Mouse (Mus musculus): ENCODE results near the gene Eif4a1. TPM values are rescaled to one million over a fixed set of nuclear protein-coding genes. Genes with fewer than 3 reads are reported as not detected.
A peak's percentile ranks its signal among the peaks of the same experiment; 100 is the strongest.
"Not testable (repeated sequence)": the region's sequence is repeated elsewhere in the genome, so short reads cannot be mapped to it uniquely, and the experiment has no call there.

Eif4a1 gene
- polyA plus RNA-seq, 1 experiment = 601 TPM

- Histone ChIP-seq H3K4me1 (peaks cover 38% of the 10 kb centered on the region), H3K9me3 (no peaks in the 10 kb centered on the region), H3K4me3 (replicated peaks) (no peak overlapping the region), H3K36me3 (replicated peaks; ENCODE audit: low read length) (peaks cover 98% of the 10 kb centered on the region), H3K27me3 (replicated peaks) (no peaks in the 10 kb centered on the region)
- no peak for TF ChIP-seq GATA1 (IDR thresholded peaks at IDR 0.05; ENCODE audit: borderline replicate concordance, low read length)
- no peak for TF ChIP-seq FLI1 (IDR thresholded peaks at IDR 0.05; ENCODE audit: low read length)
Observed at GRCm38 (mm10) chr11:69653399-69653798, 18.8 kb downstream of the Eif4a1 start.

- H3K9me3 ChIP-seq = no peaks in the 10 kb centered on the region
- H3K36me3 ChIP-seq (replicated peaks; ENCODE audit: low read length) = peaks cover 94% of the 10 kb centered on the region
- no peaks in the 10 kb centered on the region for H3K4me1 ChIP-seq
- no peaks in the 10 kb centered on the region for H3K27me3 ChIP-seq (replicated peaks)
- TF ChIP-seq FLI1 (IDR thresholded peaks at IDR 0.05; ENCODE audit: low read length) (no peak), GATA1 (IDR thresholded peaks at IDR 0.05; ENCODE audit: borderline replicate concordance, low read length) (no peak)
- no peak overlapping the region for H3K4me3 ChIP-seq (replicated peaks)
Observed at GRCm38 (mm10) chr11:69645860-69646259, 26.4 kb downstream of the Eif4a1 start.

- H3K27me3 ChIP-seq (replicated peaks) = no peaks in the 10 kb centered on the region
- H3K4me3 ChIP-seq (replicated peaks) = no peak overlapping the region
Observed at GRCm38 (mm10) chr11:69635471-69635870, 36.8 kb downstream of the Eif4a1 start.

GRCm38 (mm10) chr11:69633128-69633866, 38.9 kb downstream of the Eif4a1 start:
- Histone ChIP-seq H3K27me3 (replicated peaks) (no peaks in the 10 kb centered on the region), H3K9me3 (no peaks in the 10 kb centered on the region), H3K4me1 (peaks cover 51% of the 10 kb centered on the region), H3K4me3 (replicated peaks) (peak overlapping the region; percentile 97), H3K36me3 (replicated peaks; ENCODE audit: low read length) (peaks cover 21% of the 10 kb centered on the region)
- TF ChIP-seq FLI1 (IDR thresholded peaks at IDR 0.05; ENCODE audit: low read length) (no peak), GATA1 (IDR thresholded peaks at IDR 0.05; ENCODE audit: borderline replicate concordance, low read length) (no peak)

More at GRCm38 (mm10) chr11:69635471-69635870, 36.8 kb downstream of the Eif4a1 start:
- TF ChIP-seq GATA1 (IDR thresholded peaks at IDR 0.05; ENCODE audit: borderline replicate concordance, low read length) = no peak
- no peak for TF ChIP-seq FLI1 (IDR thresholded peaks at IDR 0.05; ENCODE audit: low read length)
- H3K9me3 ChIP-seq = no peaks in the 10 kb centered on the region
- H3K36me3 ChIP-seq (replicated peaks; ENCODE audit: low read length) = peaks cover 39% of the 10 kb centered on the region
- H3K4me1 ChIP-seq = peaks cover 44% of the 10 kb centered on the region

GRCm38 (mm10) chr11:69632284-69633089, 39.7 kb downstream of the Eif4a1 start, which contains the start of gene Fxr2:
Gene Fxr2 (plus strand): TSS chr11:69632990.
- Histone ChIP-seq H3K27me3 (replicated peaks) (no peaks in the 10 kb centered on the region), H3K4me3 (replicated peaks) (peak within 1 kb of the TSS; percentile 97), H3K9me3 (no peaks in the 10 kb centered on the region), H3K4me1 (peaks cover 52% of the 10 kb centered on the region), H3K36me3 (replicated peaks; ENCODE audit: low read length) (peaks cover 16% of the 10 kb centered on the region)
- no peak for TF ChIP-seq FLI1 (IDR thresholded peaks at IDR 0.05; ENCODE audit: low read length)
- TF ChIP-seq GATA1 (IDR thresholded peaks at IDR 0.05; ENCODE audit: borderline replicate concordance, low read length) = no peak

GRCm38 (mm10) chr11:69629802-69630201, 42.4 kb downstream of the Eif4a1 start:
- Histone ChIP-seq H3K4me1 (peaks cover 33% of the 10 kb centered on the region), H3K9me3 (no peaks in the 10 kb centered on the region), H3K27me3 (replicated peaks) (no peaks in the 10 kb centered on the region), H3K4me3 (replicated peaks) (no peak overlapping the region), H3K36me3 (replicated peaks; ENCODE audit: low read length) (no peaks in the 10 kb centered on the region)
- no peak for TF ChIP-seq GATA1 (IDR thresholded peaks at IDR 0.05; ENCODE audit: borderline replicate concordance, low read length)
- TF ChIP-seq FLI1 (IDR thresholded peaks at IDR 0.05; ENCODE audit: low read length) = no peak

- TF ChIP-seq FLI1 (IDR thresholded peaks at IDR 0.05; ENCODE audit: low read length) (no peak), GATA1 (IDR thresholded peaks at IDR 0.05; ENCODE audit: borderline replicate concordance, low read length) (no peak)
- H3K27me3 ChIP-seq (replicated peaks) = no peaks in the 10 kb centered on the region
- H3K9me3 ChIP-seq = no peaks in the 10 kb centered on the region
- H3K4me3 ChIP-seq (replicated peaks) = peak overlapping the region; percentile 70
- peaks cover 21% of the 10 kb centered on the region for H3K4me1 ChIP-seq
- H3K36me3 ChIP-seq (replicated peaks; ENCODE audit: low read length) = no peaks in the 10 kb centered on the region
Observed at GRCm38 (mm10) chr11:69628286-69628685, 43.9 kb downstream of the Eif4a1 start.

- not testable (repeated sequence) for H3K9me3 ChIP-seq; H3K36me3 ChIP-seq (replicated peaks; ENCODE audit: low read length); H3K4me3 ChIP-seq (replicated peaks); H3K27me3 ChIP-seq (replicated peaks)
- peaks cover 34% of the 10 kb centered on the region for H3K4me1 ChIP-seq
Observed at GRCm38 (mm10) chr11:69624339-69624738, 47.9 kb downstream of the Eif4a1 start.

- peaks cover 13% of the 10 kb centered on the region for H3K27me3 ChIP-seq (replicated peaks)
- no peak for TF ChIP-seq FLI1 (IDR thresholded peaks at IDR 0.05; ENCODE audit: low read length)
- TF ChIP-seq GATA1 (IDR thresholded peaks at IDR 0.05; ENCODE audit: borderline replicate concordance, low read length) = no peak
- no peaks in the 10 kb centered on the region for H3K36me3 ChIP-seq (replicated peaks; ENCODE audit: low read length)
- peaks cover 25% of the 10 kb centered on the region for H3K4me1 ChIP-seq
- no peak overlapping the region for H3K4me3 ChIP-seq (replicated peaks)
- no peaks in the 10 kb centered on the region for H3K9me3 ChIP-seq
Observed at GRCm38 (mm10) chr11:69623006-69623405, 49.2 kb downstream of the Eif4a1 start.

- Histone ChIP-seq H3K36me3 (replicated peaks; ENCODE audit: low read length) (no peaks in the 10 kb centered on the region), H3K27me3 (replicated peaks) (peaks cover 19% of the 10 kb centered on the region), H3K4me3 (replicated peaks) (peak overlapping the region; percentile 89), H3K9me3 (no peaks in the 10 kb centered on the region), H3K4me1 (peaks cover 25% of the 10 kb centered on the region)
- no peak for TF ChIP-seq GATA1 (IDR thresholded peaks at IDR 0.05; ENCODE audit: borderline replicate concordance, low read length)
- TF ChIP-seq FLI1 (IDR thresholded peaks at IDR 0.05; ENCODE audit: low read length) = no peak
Observed at GRCm38 (mm10) chr11:69622406-69622805, 49.8 kb downstream of the Eif4a1 start.

All from megakaryocyte, embryonic 14.5 days (primary cell).